In the genomic region with DNA sequence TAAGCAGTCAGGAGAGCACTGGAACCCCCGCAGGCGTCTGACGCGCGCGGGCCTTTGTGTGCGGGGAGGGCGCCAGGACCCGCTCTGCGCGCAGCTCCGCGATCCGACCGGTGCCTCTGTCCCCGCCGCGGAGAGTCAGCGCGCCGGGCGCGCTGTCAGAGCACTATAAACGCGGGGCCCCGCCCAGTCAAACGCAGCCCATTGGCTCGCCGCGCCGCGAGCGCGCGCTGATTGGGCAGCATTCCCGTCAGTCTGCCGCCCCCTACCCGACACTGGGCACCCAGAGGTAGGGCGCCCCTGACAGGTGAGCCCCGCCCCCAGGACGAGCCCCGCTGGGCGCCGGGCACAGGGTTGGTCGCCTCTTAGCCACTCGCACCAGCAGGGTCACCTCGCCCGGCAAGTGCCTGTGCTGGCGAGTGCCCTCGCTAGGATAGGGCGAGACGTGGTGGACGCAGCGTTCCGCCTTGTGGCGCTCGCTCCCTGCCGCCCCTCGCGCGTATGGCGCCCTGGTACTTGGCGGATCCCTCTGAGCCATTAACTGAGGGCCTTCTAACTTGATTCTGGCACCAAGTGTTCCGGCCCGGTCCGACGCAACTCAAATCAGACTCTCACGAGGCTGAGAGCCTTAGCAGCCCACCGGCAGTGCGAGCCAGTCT, we compare ENCODE assay signal across 8 mouse cellular contexts. TPM values are rescaled to one million over a fixed set of nuclear protein-coding genes. Genes with fewer than 3 reads are reported as not detected.
DNase-seq lines count a peak whose midpoint lies in the region; ATAC-seq lines count a peak whose summit lies in the region.

A gene (minus strand): TSS at position 140 of the 656 bp plus-strand sequence.

- H3K4me3 ChIP-seq in hindbrain, embryonic 13.5 days, result peak within 1 kb of the TSS; percentile 96

- H3K9me3 ChIP-seq in hindbrain, embryonic 13.5 days, result no peaks in the 10 kb centered on the region

- H3K27ac ChIP-seq in hindbrain, embryonic 13.5 days, result peak within 1 kb of the TSS; percentile 97

- no peaks in the 10 kb centered on the region for H3K27me3 ChIP-seq in hindbrain, embryonic 13.5 days

- ATAC-seq in hindbrain, embryonic 13.5 days (ENCODE audit: low FRiP score), result peak; percentile 95

- H3K4me2 ChIP-seq in hindbrain, embryonic 13.5 days, result peak within 1 kb of the TSS; percentile 75

- DNase-seq in T-cell, adult 2 months (ENCODE audit: low spot score), result peak; percentile 83
- DNase-seq in cerebellum, postnatal 25 days, result peak; percentile 94
- peak; percentile 97 to 98 for DNase-seq in frontal cortex, postnatal 25 days (ENCODE audit: low spot score in 2 of 2)
- DNase-seq in layer of hippocampus, postnatal 14 days (ENCODE audit: low spot score in 2 of 2), result peak; percentile 96 to 99
- peak; percentile 96 for DNase-seq in lung, postnatal 10 days
- peak; percentile 97 for DNase-seq in ovary, postnatal 14 days (ENCODE audit: low spot score)
- peak; percentile 96 to 98 for DNase-seq in thymus, postnatal 10 days (ENCODE audit: low spot score in 2 of 2)

- peaks cover 24% of the 10 kb centered on the region for H3K4me1 ChIP-seq in hindbrain, embryonic 13.5 days (replicated peaks)

- H3K9ac ChIP-seq in hindbrain, embryonic 13.5 days, result peak within 1 kb of the TSS; percentile 99

- WGBS in hindbrain, embryonic 13.5 days, result under 1% methylated on average over 66 of the region's 70 CpGs

- H3K36me3 ChIP-seq in hindbrain, embryonic 13.5 days, result 0 out of 2 replicates have a peak, but pooled peaks cover 3% of the 10 kb centered on the region

RNA-seq across cellular contexts. Expression of the gene that starts here (rescaled TPM):
- polyA plus RNA-seq in hindbrain, embryonic 13.5 days (2015; fragmentation: Nextera tagmentation; extraction: Ambion mirVana), result 20.8 and 26.1 TPM in 2 replicates
- total RNA-seq in layer of hippocampus, postnatal 14 days (2021), result 10 to 100 TPM; 31.6 to 35.0 TPM

Comparison
In these comparisons a context has a peak if more than half of its experiments do, and no peak if none do; other contexts are left out.
1. Peak in every context shown above with its lines: DNase-seq, ATAC-seq, H3K4me3 ChIP-seq and H3K27ac ChIP-seq.